Mouse (Mus musculus) gastrocnemius, adult 8-10 months (tissue): ENCODE data around the gene Fmo4. TPM values are rescaled to one million over a fixed set of nuclear protein-coding genes. Genes with fewer than 3 reads are reported as not detected.

Experiments
- DNase-seq, 2 experiments: peaks; one replicate each; pipeline ENCODE4 v3.0.0; 2022; ENCODE audit warnings: low spot score in 2 of 2
- total RNA-seq, 4 experiments: library from RNA; stranded (reverse); gene quantifications; 2 replicates each; pipeline ENCODE4 v1.2.4; 2022

Fmo4 gene
- under 1 TPM in 1 of 4 experiments, not detected in 3; 0.15 TPM for total RNA-seq

- peak in 1 of 2 experiments; percentile 14 for DNase-seq
Measured at GRCm38 (mm10) chr1:162813836-162814156, at the start of gene Fmo4. Gene Fmo4, minus strand, starts transcription at chr1:162813972.

GRCm38 (mm10) chr1:162862328-162862727, 48.6 kb upstream of the Fmo4 start:
- DNase-seq = no peak

DNA sequence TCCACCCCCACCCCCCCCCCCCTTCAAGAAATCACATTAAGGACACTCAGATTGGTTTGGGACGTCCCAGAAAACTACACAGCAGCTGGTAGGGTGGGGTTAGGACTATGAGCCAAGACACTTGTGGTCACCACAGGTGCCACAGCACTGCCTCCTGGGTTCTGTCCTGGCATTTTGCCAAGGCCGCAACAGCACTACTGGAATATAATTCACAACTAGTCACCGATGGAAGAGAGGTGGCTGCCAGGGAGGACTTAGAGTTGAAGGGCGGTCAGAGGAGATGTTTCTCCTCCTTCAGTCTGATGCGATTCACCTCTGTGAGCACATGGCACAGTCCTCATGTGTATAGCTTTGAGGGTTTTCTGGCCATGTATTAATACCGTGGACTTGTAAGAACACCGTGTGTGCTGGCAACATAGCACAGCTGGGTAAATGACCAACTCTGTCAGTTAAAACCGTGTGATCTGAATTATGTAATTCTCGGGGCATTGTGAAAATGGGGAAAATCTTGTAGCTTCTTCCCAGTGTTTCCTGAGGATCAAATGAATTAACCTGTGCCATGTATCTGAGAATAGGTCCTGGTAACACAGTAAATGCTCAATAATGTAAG, 46.3 kb upstream of the Fmo4 start:
- no peak for DNase-seq

- peak in 1 of 2 experiments; percentile 5 for DNase-seq
Measured at GRCm38 (mm10) chr1:162859545-162859976, 45.8 kb upstream of the Fmo4 start.

DNA sequence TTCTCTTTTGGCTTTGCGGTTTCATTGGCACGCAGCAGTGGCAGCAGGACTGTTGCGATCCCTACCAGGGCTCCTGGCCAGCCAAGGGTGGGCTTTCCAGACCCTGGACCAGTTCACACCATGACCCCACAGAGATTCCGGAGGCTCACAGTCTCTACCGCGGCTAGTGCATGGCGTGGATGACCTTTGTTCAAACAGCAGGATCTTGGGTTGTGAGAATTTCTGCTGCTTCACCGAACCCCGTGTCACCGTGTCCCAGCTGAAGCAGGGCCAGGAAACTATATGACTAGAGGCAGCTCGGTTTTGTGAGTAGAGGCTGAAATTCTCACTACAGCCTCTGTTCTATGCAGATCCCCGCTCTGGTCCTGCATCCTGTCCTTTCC, 45.0 kb upstream of the Fmo4 start:
- no peak for DNase-seq

DNA sequence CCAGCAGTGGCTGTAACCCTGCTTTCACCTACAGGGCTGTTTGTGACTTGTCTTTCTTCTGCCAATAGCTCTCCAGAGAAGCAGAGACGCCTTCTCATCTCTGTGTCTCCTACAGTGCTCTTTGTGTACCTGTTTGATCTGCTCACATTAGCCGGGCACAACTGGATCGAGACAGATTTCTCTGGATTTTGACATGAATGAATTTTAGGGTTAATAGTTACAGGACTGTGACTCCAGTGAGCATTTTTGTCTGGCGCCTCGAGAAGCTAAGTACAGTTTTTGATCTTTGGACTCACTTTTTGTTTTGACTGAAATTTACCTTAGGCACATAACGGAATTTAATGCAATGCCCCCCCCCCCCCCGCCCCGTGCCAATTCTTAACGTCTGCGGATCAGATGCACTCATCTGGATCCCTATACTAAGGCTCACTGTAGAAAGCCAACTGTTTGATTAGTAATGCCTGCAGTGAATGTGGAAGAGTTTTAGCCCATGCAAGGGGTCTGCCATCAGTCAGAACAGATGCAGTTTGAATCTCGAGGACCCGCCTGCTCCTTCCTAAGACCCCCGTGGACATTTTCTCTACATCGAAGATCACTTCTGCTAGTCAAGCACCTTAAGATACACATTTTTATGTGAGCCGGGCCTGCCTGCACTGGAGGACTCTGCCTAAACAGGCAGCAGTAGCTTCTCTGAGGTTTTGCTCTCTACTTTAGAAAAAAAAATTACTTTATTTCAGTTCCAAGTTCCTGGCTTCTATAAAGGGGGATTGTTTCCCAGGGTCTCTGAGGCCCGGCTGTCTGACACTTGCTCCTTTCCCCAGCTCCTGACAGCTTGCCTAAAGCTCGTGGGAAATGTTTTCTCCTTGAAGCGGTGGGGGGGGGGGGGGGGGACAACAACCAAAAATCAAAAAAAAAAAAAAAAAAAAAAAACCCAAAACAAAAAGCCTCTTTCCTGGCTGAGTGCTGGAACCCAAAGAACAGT, 44.3 kb upstream of the Fmo4 start:
- no peak for DNase-seq

DNA sequence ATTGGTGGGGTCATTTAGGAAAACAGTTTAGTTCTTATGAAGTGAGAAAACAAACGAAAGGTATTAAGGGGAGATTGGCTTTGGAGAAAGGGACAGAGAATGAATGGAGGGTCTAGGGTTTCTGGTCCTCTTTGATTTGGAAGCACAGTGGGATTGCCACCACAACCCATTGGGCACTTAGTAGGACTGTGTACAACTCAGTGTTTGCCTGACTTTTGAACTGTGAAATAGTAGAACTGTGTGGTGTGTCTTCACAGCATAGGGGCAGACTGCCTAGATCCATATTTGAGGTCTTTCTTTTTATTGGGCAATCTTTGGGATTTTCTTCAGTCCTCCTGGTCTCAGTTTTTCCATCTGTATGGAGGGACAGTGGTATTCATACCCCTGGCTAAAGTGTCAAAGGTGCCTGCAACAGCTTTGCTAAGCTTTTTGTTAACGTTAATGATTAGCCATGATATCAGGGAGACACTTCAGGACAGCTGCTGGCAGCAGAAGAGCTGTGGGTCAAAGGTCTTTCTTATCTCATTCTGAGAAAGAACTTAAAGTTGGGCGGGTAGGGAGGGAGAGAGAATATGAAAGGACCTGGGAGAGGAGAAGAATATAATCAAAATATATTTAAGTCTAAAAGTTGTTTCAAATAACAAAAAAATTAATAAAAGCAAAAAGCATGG, 40.2 kb upstream of the Fmo4 start:
- DNase-seq = no peak

DNA sequence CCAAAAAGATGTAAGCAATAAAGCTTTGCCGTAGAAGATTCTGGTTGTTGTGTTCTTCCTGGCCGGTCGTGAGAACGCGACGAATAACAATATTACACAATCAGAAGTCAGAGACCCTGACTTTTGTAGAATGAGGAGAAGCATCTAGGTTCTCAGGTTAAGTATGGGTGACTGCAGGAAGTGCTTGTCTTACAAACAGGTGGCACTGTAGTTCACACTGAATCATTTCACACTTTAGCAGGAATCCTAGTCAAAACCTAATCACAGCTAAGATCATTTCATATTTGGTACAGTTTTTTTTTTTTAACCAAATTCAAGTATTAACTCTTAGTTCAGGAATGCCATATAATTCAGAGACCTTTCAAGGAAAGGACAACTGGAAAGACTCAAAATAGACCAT, 33.8 kb upstream of the Fmo4 start:
- DNase-seq = no peak

DNA sequence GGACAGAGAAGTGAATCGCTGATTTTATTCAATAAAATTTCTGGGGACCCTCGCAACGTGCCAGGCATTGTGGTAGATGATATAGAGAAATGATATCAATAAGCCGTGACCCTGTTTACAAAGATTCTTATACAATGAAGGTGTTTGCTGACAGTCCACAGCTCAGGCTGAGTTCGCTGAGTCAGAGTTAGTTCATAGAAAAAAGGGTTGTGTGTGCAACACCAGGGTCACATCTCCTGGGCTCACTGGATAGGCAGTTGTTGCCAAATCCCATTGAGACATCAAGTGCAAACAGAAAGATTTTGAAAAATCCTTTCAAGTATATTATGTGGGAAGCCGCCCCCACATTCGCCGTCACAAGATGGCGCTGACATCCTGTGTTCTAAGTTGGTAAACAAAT, 26.4 kb upstream of the Fmo4 start:
- no peak for DNase-seq

DNA sequence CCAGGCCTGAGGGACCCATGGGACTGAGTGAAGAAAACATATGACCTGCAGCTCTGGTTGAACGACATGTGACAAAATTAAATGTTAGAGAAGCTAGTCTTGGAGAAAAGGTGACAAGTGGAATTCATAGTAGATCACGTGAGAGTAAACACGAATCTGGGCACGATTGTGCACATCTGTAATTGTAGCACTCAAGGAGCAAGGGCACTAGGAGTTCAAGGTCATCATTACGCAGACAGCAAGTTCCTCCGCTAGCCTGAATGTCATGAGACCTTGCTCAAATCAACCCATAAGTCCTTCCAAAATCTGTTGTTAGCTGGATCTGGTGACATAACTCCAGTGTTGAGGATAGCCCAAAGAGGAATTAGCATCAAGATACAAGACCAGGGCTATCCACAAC, 25.2 kb upstream of the Fmo4 start:
- DNase-seq = no peak

- no peak for DNase-seq
Measured at GRCm38 (mm10) chr1:162834342-162834741, 20.6 kb upstream of the Fmo4 start.

DNA sequence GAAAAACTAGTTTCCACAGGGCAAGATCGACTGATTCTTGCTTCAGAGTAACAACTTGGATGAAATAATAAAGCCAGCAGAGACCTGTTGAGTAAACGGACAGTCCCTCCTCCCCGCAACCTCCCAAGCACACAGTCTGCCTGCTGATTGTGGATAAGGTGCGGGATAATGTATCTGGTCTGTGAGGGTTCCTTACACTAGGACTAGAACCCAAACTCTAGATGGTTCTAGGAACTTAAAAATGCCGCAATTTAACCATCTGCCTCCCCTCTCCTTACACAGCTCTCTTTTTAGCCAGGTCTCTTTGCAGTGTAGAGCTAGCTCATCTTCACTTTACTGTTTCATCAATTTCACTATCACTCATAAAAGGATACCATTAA, 18.8 kb upstream of the Fmo4 start:
- DNase-seq = no peak

DNA sequence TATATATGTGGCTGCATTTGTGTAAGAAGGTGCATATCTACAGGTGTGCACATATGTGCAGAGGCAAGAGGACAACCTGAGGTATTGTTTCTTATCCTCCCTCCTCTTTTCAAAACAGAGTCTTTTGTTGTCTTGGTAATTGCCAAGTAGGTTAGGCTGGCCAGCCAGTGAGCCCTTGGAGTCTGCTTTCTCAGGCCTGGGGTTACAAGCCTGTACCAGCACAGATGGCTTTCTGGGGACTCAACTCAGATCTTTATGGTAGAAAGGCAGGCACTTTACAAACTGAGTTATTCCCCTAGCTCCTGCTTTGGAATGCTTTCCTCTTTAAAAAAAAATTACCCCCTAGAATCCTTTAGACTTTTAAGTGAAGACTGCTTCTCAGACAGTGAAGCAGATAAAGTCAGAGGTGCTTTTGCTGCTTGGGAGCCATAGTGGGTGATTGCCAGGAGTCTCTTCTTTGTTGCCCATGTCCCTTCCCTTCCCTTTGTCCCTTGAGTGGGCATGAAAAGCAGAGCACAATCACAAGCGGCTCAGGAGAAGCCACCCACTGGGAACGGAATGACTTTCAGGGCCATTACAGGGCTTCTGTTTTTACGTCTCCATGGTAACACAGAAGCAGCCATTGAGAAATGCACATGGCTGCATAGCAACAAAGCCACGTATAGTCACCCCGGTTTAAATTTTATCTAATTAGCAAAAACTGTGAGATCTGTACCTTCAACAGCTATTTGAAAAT, 18.2 kb upstream of the Fmo4 start:
- no peak for DNase-seq

- DNase-seq = no peak
Measured at GRCm38 (mm10) chr1:162819280-162819679, 5.5 kb upstream of the Fmo4 start.

GRCm38 (mm10) chr1:162815381-162816127, 1.8 kb upstream of the Fmo4 start:
- DNase-seq = no peak

DNA sequence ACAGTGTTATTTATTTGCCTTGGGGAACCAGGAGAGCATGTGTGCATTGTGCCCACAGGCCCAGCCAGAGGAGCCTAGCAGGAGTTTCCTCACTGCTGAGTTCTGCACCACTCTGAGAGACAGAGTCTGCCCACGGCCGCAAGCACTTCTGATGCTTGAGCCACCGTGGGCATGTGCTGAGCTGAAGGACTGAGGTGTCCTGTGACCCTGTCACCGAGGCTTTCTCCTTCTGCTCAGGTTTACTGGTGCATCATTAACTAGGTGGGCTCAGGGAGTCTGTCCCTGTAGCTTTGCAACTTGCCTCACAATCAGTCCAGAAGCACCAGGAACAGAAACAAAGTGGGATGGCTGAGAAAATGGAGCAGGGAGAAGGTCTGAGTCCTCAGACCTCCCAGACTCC, 1.2 kb upstream of the Fmo4 start:
- DNase-seq = no peak

DNA sequence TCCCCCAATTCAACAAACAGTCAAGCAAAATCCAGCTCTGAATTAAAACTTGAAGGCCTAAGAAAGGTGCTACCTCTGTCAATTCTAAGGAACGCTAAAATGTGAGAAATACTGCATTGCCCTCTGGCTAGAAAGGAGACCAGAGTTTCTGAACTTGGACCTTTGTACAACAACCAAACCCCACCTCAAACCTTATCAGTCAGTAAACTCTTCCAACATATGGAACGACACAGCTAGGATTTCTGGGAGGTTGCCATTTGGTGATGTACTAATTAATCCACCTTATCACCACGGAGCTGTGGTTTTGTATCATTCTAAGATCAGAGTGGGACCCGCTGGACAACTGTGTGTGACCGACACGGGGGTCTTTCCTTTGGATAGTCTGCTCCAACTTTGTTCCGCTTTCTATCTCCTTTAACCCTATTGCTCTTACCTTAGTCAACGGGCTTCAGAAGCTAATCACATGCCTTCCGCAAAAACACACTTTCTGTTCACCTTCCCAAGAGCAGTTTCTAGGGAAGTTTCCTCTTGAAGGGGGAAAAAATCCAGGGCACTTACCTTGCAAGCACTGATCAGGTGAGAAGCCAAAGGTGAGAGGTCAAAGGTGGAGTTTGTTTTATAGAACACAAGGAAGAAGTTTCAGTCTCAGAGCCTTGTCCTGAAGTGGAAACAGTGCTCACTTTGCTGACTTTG, 483 bp downstream of the Fmo4 start:
- no peak for DNase-seq

DNA sequence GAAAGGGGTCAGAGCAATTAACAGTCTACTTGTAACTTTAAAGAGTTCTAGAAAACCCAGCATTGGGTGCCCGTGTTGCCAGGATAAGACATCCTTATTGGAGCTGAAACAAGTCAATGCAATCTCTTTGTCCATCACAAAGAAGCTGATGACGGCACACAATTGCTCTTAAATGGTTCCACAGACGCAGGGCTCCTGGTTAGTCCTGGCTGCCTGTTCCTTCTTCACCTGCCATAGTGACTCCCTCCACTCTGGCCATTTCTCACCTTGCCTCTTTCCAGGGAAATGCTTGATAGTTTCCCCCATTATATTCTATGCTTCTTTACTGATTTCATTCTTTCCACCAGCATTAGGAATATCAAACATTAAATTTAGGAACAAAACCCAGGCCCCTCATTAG, 5.2 kb downstream of the Fmo4 start:
- no peak for DNase-seq

GRCm38 (mm10) chr1:162807441-162807840, 6.3 kb downstream of the Fmo4 start:
- no peak for DNase-seq

GRCm38 (mm10) chr1:162805011-162805410, 8.8 kb downstream of the Fmo4 start:
- DNase-seq = no peak
